Mouse (Mus musculus) stomach, embryonic 15.5 days (tissue): ENCODE results near the gene Cacnb2. TPM values are rescaled to one million over a fixed set of nuclear protein-coding genes. Genes with fewer than 3 reads are reported as not detected.
"Not testable (repeated sequence)": the region's sequence is repeated elsewhere in the genome, so short reads cannot be mapped to it uniquely, and the experiment has no call there.

Experiments used
- ATAC-seq: fragments of 200-750 bp; cut with Nextera tagmentation; 2 replicates; pipeline ENCODE4 v1.8.0; 2017; ENCODE audit warnings: low read depth, moderate number of reproducible peaks, moderate TSS enrichment; ENCODE audit not compliant: insufficient read depth, low FRiP score
- H3K27ac ChIP-seq: fragments of 300-500 bp; sonication (generic); 2 replicates; pipeline ENCODE4 v1.5.1; 2015; ENCODE audit warnings: mild to moderate bottlenecking, inconsistent platforms
- H3K27me3 ChIP-seq: fragments of 300-500 bp; sonication (generic); replicated peaks from 2 replicates; pipeline ENCODE4 v1.6.1; 2015; ENCODE audit warnings: inconsistent platforms
- H3K36me3 ChIP-seq: fragments of 300-500 bp; sonication (generic); 2 replicates; pipeline ENCODE4 v1.6.1; 2015; ENCODE audit warnings: inconsistent platforms
- H3K4me1 ChIP-seq: fragments of 300-500 bp; sonication (generic); 2 replicates; pipeline ENCODE4 v1.6.1; 2015; ENCODE audit warnings: inconsistent platforms
- H3K4me2 ChIP-seq: fragments of 300-500 bp; sonication (generic); 2 replicates; pipeline ENCODE4 v1.6.1; 2015; ENCODE audit warnings: mild to moderate bottlenecking, inconsistent platforms
- H3K4me3 ChIP-seq: fragments of 300-500 bp; sonication (generic); replicated peaks from 2 replicates; pipeline ENCODE4 v1.5.1; 2015; ENCODE audit warnings: inconsistent platforms
- H3K9ac ChIP-seq: fragments of 300-500 bp; sonication (generic); 2 replicates; pipeline ENCODE4 v1.6.1; 2015; ENCODE audit warnings: inconsistent platforms
- H3K9me3 ChIP-seq: fragments of 300-500 bp; sonication (generic); 2 replicates; pipeline ENCODE4 v1.6.1; 2016; ENCODE audit warnings: inconsistent platforms
- whole genome bisulfite sequencing: fragments of 180-500 bp; shearing (Covaris S2); methylation state at CpG from one replicate; pipeline ENCODE4 v1.1.7; 2015; 5-methylcytosine and 5-hydroxymethylcytosine counted together
- polyA plus RNA-seq: library from polyadenylated mRNA; unstranded; fragments of >200 nt; fragmentation: Nextera tagmentation; extraction: Ambion mirVana; gene quantifications from 2 replicates; pipeline ENCODE4 v1.2.1, GENCODE M21; 2015

Gene Cacnb2
- polyA plus RNA-seq, 1 experiment from 2014 or later: 3.0 TPM

DNA sequence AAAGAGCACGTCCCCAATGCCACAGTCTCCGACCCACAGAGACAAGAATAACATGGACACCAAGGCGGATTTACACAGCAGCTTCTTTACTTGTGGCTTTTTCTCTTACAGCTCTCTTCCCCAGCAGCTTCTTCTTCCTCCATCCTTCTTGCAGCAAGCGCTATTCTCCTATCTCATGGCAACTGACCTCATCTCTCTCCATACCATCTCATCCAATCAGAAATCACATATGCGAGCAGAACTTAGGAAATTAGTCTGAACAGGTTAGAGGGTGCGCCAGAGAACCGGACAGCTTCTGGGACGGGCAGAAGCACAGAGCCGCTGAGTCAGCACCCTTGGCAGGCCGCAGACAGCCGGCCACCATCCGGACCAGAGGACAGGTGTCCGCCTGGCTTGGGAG is 123.7 kb downstream of the Cacnb2 start:
- WGBS: 95% methylated on average over 13 of the region's 13 CpGs
- H3K9me3 ChIP-seq, H3K27ac ChIP-seq, ATAC-seq, H3K4me1 ChIP-seq, H3K27me3 ChIP-seq, H3K9ac ChIP-seq, H3K4me2 ChIP-seq, H3K4me3 ChIP-seq, H3K36me3 ChIP-seq: not testable (repeated sequence)

DNA sequence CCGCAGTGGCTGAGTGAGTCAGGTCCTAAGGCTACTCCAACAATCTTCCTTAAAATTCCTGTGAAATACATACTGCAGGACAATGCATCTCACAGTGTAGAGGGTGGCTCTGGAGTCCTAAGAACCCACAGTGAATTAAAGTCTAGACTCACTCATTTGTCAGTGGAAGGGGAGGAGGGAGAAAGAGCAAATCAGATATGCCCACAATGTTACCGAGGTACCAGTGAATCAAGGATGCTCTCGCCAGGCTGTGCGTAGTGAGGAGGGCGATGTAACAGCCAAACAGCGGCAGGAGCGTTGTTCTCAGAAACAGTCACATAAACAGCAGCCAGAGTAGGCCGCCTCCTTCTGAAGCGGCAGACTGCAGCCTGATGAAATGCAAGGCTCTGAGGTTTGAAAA is 136.0 kb downstream of the Cacnb2 start:
- H3K27ac ChIP-seq: no peak overlapping the region
- no peak overlapping the region for H3K4me3 ChIP-seq
- no peaks in the 10 kb centered on the region for H3K36me3 ChIP-seq
- H3K9me3 ChIP-seq: no peaks in the 10 kb centered on the region
- no peaks in the 10 kb centered on the region for H3K27me3 ChIP-seq
- H3K9ac ChIP-seq: no peak overlapping the region
- 43% methylated on average over 9 of the region's 9 CpGs for WGBS
- no peak overlapping the region for H3K4me2 ChIP-seq
- no peaks in the 10 kb centered on the region for H3K4me1 ChIP-seq
- ATAC-seq: no peak

DNA sequence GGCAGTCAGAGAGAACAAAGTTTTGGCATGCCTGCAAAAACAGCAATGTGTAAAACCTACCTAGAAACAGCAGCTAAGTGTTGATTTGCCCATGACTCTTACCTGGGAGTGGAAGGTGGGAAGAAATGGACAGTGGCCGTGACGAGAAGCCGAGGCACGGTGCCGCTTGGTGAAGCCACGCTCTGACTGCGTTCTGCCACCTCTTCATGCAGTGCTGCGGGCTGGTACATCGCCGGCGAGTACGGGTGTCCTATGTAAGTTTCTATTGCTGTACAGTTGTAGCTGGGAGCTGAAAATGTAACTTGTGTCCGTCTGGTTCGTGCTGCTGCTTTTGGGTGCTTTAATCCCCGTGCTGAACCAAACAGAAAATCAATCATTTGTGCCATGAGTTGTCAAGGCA is 136.6 kb downstream of the Cacnb2 start:
- no peaks in the 10 kb centered on the region for H3K27me3 ChIP-seq
- H3K9me3 ChIP-seq: no peaks in the 10 kb centered on the region
- no peaks in the 10 kb centered on the region for H3K36me3 ChIP-seq
- no peak for ATAC-seq
- no peaks in the 10 kb centered on the region for H3K4me1 ChIP-seq
- H3K4me3 ChIP-seq: no peak overlapping the region
- H3K4me2 ChIP-seq: no peak overlapping the region
- no peak overlapping the region for H3K9ac ChIP-seq
- 63% methylated on average over 15 of the region's 15 CpGs for WGBS
- H3K27ac ChIP-seq: no peak overlapping the region

DNA sequence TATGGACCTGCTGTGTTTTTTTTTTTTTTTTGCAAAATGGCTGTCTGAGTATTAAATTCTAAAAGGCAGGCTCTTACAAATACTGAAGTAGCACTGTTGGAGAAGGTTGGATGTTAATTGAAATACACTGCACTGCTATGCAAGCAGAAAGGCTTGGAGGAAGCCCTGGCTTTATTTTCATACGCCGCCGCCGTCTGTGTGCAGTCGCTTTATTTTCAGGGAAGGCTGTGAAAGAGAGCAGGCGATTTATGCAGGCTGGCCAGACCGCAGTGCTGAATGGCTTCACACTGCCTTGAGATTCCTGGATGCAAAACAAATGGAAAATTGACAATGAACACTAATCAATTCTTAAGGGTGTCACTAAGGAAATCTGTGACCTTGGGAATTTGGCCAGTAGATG is 137.5 kb downstream of the Cacnb2 start:
- Histone ChIP-seq H3K4me2 (no peak overlapping the region), H3K36me3 (no peaks in the 10 kb centered on the region), H3K27me3 (no peaks in the 10 kb centered on the region), H3K9ac (no peak overlapping the region), H3K27ac (no peak overlapping the region), H3K4me3 (no peak overlapping the region), H3K4me1 (no peaks in the 10 kb centered on the region), H3K9me3 (no peaks in the 10 kb centered on the region)
- 55% methylated on average over 7 of the region's 7 CpGs for WGBS
- ATAC-seq: no peak

DNA sequence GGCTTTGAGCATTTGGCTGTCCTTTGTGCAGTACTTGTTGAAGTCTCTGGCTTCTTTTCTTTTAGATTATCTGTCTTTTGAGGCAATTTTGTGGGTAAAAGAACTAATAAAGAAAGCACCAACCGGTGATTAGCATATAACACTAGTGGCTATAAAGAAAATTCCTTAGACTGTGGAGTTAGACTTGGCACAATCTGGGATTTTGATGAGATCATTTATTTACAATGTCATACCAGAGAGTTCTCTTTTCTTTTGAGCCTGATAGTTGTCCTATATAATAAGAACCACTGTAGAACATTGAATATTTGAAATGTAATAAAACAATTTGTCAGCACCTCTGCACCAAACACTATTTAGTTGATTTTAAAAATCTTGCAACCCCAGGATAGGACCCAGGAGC is 141.9 kb downstream of the Cacnb2 start:
- no peaks in the 10 kb centered on the region for H3K4me1 ChIP-seq
- WGBS: 84% methylated on average over 1 of the region's 1 CpGs
- no peaks in the 10 kb centered on the region for H3K36me3 ChIP-seq
- no peaks in the 10 kb centered on the region for H3K9me3 ChIP-seq
- ATAC-seq: no peak
- H3K27ac ChIP-seq: no peak overlapping the region
- no peak overlapping the region for H3K4me2 ChIP-seq
- H3K27me3 ChIP-seq: no peaks in the 10 kb centered on the region
- H3K4me3 ChIP-seq: no peak overlapping the region
- no peak overlapping the region for H3K9ac ChIP-seq

DNA sequence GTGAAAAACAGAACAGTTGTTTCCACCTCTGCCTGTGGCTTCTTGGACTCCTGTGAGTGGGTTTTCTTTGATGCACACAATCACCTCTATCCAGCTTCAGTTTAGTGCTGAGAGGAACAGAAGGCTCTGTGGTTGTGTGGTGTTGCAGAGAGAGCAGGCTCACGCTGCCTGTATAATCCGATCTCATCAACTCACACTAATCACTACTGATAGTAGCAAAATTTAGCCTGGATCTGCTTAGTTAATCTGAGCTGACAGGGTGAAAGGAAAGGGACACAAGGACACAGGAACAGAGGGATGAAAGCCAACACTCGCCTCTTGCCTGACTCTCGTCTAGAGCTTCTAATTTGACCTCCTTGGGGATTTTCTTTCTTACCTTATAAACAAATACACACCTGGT is 160.0 kb downstream of the Cacnb2 start:
- no peaks in the 10 kb centered on the region for H3K9me3 ChIP-seq
- H3K4me2 ChIP-seq: no peak overlapping the region
- H3K4me3 ChIP-seq: no peak overlapping the region
- no peak overlapping the region for H3K9ac ChIP-seq
- H3K27ac ChIP-seq: no peak overlapping the region
- WGBS: 63% methylated on average over 4 of the region's 4 CpGs
- no peaks in the 10 kb centered on the region for H3K4me1 ChIP-seq
- no peaks in the 10 kb centered on the region for H3K27me3 ChIP-seq
- H3K36me3 ChIP-seq: no peaks in the 10 kb centered on the region
- ATAC-seq: no peak

DNA sequence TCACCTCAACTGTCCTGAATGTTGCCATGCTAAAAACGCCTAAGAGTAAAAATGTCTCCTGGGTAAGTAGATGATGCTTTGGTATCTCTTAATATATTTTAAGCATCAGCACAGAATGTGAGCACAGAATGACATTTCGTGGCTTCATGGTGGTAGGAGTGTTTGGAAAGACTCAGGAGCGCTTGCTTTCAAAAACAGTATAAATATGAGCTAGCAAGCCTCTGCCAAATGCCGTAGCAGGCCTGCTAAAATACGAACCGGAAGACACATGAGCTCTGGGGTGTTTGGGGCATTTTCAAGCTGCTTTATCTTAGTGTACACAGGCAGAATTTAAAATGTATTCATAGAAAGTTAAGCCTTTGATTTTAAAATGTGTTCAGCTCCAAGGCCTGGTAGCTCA is 161.0 kb downstream of the Cacnb2 start:
- H3K4me2 ChIP-seq: no peak overlapping the region
- no peak overlapping the region for H3K9ac ChIP-seq

DNA sequence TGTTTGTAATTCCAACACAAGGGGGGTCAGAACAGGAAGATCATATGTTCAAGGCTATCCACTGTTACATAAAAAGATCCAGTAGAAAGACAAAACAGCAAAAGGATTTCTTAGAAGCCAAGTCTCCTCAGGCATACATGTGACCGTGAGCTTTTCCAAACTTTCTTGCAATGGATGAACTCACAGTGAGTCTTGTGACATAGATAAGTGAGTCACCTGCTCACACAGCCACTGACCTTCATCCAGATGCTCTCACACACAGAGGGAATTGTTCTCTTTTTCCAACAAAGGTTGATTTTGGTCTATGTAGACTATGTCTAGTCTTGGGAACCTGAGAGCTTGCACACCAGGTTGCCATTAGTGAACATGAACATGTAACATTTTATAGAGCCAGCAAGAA is 166.6 kb downstream of the Cacnb2 start:
- no peak overlapping the region for H3K27ac ChIP-seq
- H3K9ac ChIP-seq: no peak overlapping the region
- no peak overlapping the region for H3K4me2 ChIP-seq
- no peaks in the 10 kb centered on the region for H3K9me3 ChIP-seq
- H3K4me1 ChIP-seq: no peaks in the 10 kb centered on the region
- no peaks in the 10 kb centered on the region for H3K36me3 ChIP-seq
- H3K4me3 ChIP-seq: no peak overlapping the region
- H3K27me3 ChIP-seq: no peaks in the 10 kb centered on the region
- no peak for ATAC-seq
- WGBS: 80% methylated on average over 1 of the region's 1 CpGs

More for the DNA sequence above, 161.0 kb downstream of the Cacnb2 start:
- Histone ChIP-seq H3K36me3 (no peaks in the 10 kb centered on the region), H3K27ac (no peak overlapping the region), H3K27me3 (no peaks in the 10 kb centered on the region), H3K9me3 (no peaks in the 10 kb centered on the region), H3K4me3 (no peak overlapping the region), H3K4me1 (no peaks in the 10 kb centered on the region)
- WGBS: 71% methylated on average over 6 of the region's 6 CpGs
- no peak for ATAC-seq

DNA sequence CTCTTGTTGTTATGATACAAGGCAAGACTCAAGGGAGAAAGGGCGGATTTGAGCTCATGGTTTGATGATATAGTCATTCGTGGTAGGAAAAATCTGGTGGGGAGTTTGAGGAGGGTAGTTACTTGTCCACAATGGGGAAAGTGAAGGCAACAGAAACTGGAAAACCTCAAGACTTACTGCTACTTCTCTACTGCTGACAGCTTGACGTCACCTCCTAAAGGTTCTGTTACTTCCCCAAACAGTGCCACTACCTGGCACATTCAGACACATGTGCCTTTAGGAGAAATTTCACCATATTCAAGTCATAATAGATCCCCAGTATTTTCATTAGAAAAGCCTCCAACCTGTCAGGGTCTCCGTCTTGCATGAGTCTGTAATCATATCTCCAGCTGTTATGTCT is 167.7 kb downstream of the Cacnb2 start:
- 79% methylated on average over 4 of the region's 4 CpGs for WGBS
- H3K27ac ChIP-seq: no peak overlapping the region
- H3K27me3 ChIP-seq: no peaks in the 10 kb centered on the region
- H3K4me2 ChIP-seq: no peak overlapping the region
- H3K36me3 ChIP-seq: no peaks in the 10 kb centered on the region
- ATAC-seq: no peak
- H3K4me1 ChIP-seq: no peaks in the 10 kb centered on the region
- H3K4me3 ChIP-seq: no peak overlapping the region
- no peaks in the 10 kb centered on the region for H3K9me3 ChIP-seq
- no peak overlapping the region for H3K9ac ChIP-seq

DNA sequence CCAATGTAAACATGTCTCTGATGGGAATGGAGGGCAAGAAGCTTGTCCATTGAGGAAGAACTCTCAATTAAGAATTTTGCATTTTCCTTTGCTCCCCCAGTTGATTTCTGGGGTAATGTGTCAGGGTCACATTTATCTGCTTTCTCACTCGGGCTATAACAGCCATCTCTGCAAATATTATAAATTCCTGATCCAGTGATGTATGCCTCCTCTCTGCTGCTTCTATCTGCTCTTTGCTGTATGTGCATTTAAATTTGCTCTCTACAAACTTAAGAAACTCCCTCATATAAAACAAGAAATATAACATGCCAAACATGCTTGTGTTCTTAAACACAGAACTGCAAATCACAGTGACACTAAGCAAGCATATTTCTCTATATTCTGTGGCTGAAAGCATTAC is 171.5 kb downstream of the Cacnb2 start:
- Histone ChIP-seq H3K27ac (no peak overlapping the region), H3K4me2 (no peak overlapping the region), H3K9me3 (no peaks in the 10 kb centered on the region), H3K36me3 (no peaks in the 10 kb centered on the region), H3K4me3 (no peak overlapping the region), H3K4me1 (no peaks in the 10 kb centered on the region), H3K9ac (no peak overlapping the region), H3K27me3 (no peaks in the 10 kb centered on the region)
- ATAC-seq: no peak
- WGBS: 48% methylated on average over 1 of the region's 1 CpGs

DNA sequence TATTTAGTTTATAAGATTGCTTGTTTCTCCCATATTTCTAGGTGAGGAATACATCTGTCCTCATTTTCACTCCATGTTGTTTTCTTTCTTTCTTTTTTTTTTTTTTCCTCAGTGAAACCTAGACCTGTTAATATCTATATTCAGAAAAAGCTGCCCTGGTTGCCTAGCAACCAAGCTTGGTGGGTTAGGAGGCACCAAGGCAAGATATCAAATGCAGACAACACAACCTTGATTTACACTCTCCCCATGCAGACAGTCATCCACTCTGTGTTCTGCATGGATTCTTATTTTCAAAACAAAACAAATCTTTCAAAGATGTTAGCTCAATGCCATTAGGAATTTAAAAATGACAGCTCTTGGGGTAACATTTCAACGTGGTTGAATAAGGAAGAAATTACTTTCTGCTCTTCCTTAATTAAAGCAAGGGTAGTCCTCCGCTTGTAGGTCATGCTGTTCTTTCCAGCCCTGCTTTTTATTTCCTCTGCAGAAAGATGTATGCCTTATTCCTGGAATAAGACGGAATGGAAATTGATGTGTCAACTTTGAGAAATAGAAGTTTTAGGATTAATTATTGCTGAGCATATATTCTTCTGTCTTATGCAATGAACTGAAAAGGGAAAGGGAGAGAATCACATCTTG is 172.1 kb downstream of the Cacnb2 start:
- Histone ChIP-seq H3K9me3 (no peaks in the 10 kb centered on the region), H3K4me1 (no peaks in the 10 kb centered on the region), H3K27me3 (no peaks in the 10 kb centered on the region), H3K9ac (no peak overlapping the region), H3K4me2 (no peak overlapping the region), H3K4me3 (no peak overlapping the region), H3K36me3 (no peaks in the 10 kb centered on the region), H3K27ac (no peak overlapping the region)
- 75% methylated on average over 3 of the region's 3 CpGs for WGBS
- no peak for ATAC-seq

DNA sequence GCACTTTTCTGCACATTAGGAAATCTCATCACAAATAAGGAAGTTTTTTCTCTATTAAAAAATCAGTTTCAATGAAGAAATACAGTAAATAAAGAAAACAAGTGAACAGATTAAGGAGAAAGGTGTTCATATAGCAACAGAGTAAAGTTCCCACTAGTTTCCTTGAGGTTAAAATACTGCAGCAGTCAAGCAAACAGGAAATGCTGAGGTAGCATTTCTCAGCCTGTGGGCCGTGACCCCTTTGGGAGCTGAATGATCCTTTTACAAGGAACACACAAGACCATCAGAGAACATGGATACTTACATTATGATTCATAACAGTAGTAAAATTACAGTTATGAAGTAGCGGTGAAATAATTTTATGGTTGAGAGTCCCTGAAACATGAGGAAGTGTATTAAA is 185.1 kb downstream of the Cacnb2 start:
- no peak for ATAC-seq
- no peak overlapping the region for H3K4me3 ChIP-seq
- no peaks in the 10 kb centered on the region for H3K4me1 ChIP-seq
- no peak overlapping the region for H3K4me2 ChIP-seq
- H3K27ac ChIP-seq: no peak overlapping the region
- H3K9me3 ChIP-seq: no peaks in the 10 kb centered on the region
- no peak overlapping the region for H3K9ac ChIP-seq
- H3K27me3 ChIP-seq: no peaks in the 10 kb centered on the region
- whole genome bisulfite sequencing: 85% methylated on average over 2 of the region's 2 CpGs
- no peaks in the 10 kb centered on the region for H3K36me3 ChIP-seq

DNA sequence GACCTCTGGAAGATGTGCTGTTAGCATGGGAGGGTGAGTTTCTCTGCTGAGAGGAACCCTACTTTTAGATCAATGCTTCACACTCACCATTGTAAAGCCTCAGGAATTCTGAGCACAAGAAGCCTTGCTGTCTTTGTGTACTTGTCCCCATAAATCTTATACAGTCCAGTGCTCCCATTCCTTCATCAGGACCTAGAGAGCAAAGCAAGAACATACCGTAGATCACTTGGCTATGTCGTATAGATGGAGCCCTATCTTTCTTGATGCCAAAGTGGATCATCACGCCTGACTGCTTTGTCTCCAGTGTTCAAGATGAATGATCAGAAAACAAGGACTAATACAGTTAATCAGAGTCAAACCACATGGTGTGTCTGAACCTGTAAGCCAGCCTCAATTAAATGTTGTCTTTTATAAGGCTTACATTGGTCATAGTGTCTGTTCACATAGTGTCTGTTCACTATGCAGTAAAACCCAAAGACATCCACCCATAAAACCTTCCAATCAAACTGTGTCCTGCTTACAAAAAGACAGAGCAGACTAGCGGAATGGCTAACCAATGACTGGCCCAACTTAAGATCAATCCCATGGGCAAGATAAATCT is 198.7 kb downstream of the Cacnb2 start:
- H3K9me3 ChIP-seq: no peaks in the 10 kb centered on the region
- no peaks in the 10 kb centered on the region for H3K27me3 ChIP-seq
- H3K9ac ChIP-seq: no peak overlapping the region
- ATAC-seq: no peak
- H3K4me2 ChIP-seq: no peak overlapping the region
- no peaks in the 10 kb centered on the region for H3K36me3 ChIP-seq
- H3K27ac ChIP-seq: no peak overlapping the region
- no peak overlapping the region for H3K4me3 ChIP-seq
- no peaks in the 10 kb centered on the region for H3K4me1 ChIP-seq
- 89% methylated on average over 4 of the region's 4 CpGs for WGBS
